Mouse (Mus musculus) ovary, postnatal 36 days (tissue): ENCODE results near the gene Agbl5.

ENCODE experiments used
- DNase-seq: peaks from one replicate; pipeline ENCODE4 v3.0.0; 2022; ENCODE audit warnings: low spot score, mixed read lengths

Gene Agbl5

GRCm38 (mm10) chr5:30887858-30888336, 597 bp upstream of the Agbl5 start:
- DNase-seq: peak; percentile 86

DNA sequence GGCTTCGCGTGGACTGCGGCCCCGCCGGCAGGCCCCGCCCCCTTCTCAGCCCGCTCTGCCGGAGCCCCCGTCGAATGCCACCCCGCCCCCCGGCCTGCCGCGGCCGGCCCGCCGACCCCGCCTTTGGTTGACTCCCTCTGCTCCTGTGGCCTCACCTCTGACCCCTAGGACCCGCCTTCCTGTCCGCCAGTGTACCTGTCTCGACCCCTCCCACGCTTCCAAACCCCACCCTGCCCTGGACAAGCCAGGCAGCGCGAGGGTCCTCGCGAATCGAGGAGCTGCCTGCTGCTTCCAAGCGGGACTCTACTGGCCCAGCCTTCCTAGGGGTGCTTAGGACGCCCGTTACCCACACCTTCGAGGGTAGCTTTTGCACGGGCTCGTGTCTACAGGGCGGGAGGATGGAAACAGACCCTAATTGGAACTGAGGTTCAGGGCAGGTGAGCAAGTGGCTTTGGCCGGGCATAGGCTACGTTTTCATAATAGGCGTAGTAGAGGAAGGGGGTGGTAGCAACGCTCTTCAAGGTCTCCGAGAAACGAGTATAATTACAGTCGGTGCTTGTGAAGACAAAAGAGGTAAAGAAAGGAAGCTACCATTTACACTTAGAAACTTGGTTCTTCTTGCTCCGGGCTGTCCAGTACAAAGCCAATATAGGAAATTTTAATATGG, 727 bp downstream of the Agbl5 start:
- DNase-seq: no peak

- no peak for DNase-seq
Observed at GRCm38 (mm10) chr5:30890375-30890774, 1.9 kb downstream of the Agbl5 start.

DNA sequence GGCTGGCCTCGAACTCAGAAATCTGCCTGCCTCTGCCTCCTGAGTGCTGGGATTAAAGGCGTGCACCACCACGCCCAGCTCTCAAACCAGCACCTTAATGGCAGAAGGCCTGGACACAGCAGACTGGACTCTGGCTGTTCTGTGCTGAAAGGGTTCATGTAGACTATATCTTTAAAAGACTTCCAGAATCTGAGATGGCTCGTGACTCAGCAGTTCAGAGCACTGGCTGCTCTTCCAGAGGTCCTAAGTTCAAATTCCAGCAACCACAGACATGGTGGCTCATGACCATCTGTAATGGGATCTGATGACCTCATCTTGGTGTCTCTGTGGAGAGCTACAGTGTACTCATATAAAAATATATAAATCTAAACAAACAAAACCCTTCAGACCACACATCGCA, 13.4 kb downstream of the Agbl5 start:
- DNase-seq: no peak

DNA sequence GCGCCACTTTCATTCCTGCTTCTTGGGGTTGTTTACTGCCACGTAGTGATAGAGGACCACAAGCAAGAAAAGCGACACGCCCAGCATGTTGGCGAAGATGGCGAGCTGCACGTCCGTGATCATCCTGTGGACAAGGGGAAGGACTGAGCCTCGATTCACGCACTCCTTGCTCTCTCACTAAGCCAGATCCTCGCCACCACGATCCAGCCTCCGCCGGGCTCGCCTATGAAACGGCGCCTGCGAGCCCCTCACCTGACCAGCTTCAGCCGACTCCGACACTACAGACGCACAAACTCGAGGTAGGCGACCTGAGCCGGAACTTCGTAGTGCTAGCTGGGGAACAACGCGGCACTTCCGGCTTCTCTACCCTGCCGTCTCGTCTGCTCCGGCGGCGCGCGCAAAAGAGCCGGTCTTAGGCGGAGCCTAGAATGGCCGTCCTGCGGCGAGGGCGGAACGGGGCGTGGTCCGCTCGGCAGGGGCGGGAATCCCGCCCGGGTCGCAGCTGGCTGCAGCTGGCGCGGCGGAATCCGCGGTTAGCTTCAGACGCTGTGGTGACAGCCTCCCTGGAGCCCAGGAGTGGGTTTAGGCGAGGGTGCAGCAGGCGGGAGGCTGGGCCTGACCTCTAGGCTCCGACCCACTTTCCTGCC, 19.0 kb downstream of the Agbl5 start, which contains the start of gene Ost4:
TSS of gene Ost4 (minus strand) at position 376 of the 647 bp plus-strand sequence.
- DNase-seq: peak; percentile 98

- no peak for DNase-seq
Observed at GRCm38 (mm10) chr5:30908426-30909299, 20.2 kb downstream of the Agbl5 start.

DNA sequence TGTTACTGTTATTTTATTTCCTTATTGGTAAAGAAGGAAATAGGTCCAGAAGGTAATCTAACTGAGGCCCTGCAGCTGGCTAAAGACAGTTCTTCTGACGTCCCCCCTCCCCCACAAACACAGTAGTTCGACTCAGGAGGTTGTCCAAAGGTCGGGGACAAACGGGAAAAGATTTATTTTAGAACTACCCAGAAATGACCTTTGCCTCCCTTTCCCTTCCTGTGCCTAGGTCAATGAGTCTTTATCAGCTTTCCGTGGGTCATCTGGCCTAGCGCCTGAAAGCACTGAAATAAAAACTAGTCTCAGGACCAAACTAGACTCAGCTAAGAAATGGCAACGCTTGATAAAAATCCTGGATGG, 20.8 kb downstream of the Agbl5 start:
- DNase-seq: no peak

GRCm38 (mm10) chr5:30909863-30910262, 21.4 kb downstream of the Agbl5 start:
- DNase-seq: no peak

DNA sequence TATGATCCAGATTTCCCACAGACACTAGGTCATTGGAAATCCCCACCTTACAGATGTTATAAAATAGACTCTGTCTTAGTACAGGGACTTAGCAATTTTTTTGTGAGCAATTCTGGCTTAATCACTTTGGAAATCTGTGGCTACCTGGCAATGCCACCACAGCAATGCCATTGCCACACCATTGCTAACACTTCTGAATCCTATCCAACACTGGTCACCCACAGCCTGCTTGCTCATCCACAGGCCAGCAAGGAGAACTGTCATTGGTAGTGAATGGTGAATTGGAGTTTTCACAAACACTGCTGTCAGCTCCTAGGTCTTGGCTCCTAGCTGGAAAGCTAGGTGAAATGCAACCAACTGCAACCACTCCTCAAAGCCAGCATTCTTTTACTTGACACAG, 22.0 kb downstream of the Agbl5 start:
- no peak for DNase-seq

- no peak for DNase-seq
Observed at GRCm38 (mm10) chr5:30912156-30912555, 23.7 kb downstream of the Agbl5 start.

- peak; percentile 52 for DNase-seq
Observed at GRCm38 (mm10) chr5:30913060-30913841, 24.8 kb downstream of the Agbl5 start, which contains the start of gene Emilin1. TSS of gene Emilin1 (plus strand) at chr5:30913402.

DNA sequence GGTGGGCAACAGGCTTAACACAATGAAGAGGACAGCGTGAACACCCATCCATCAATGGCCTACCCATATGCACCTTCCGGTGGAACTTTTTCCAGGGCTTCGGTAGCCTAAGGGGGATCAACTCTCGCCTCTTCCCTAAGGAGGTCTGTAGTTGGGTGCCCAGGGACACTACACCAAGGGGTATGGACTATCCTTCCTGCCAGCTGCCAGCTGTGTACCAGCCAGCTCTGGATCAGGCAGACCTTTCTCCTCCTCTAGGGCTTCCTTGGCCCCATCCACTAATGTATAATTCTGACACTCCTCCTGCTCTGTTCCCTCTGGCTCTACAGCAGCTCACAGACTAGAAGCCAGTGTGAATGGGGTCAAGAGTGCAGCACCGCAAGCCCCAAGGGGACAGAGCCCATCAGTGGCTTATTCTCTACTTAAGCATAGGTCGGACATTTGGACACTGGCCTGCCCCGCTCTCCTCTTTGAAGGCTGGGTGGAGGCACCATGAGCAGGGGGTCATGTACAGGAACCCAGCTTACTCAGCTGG, 25.7 kb downstream of the Agbl5 start:
- no peak for DNase-seq

- no peak for DNase-seq
Observed at GRCm38 (mm10) chr5:30914849-30915248, 26.4 kb downstream of the Agbl5 start.

GRCm38 (mm10) chr5:30915456-30915855, 27.0 kb downstream of the Agbl5 start:
- DNase-seq: no peak

- peak; percentile 81 for DNase-seq
Observed at GRCm38 (mm10) chr5:30915974-30916433, 27.5 kb downstream of the Agbl5 start.

DNA sequence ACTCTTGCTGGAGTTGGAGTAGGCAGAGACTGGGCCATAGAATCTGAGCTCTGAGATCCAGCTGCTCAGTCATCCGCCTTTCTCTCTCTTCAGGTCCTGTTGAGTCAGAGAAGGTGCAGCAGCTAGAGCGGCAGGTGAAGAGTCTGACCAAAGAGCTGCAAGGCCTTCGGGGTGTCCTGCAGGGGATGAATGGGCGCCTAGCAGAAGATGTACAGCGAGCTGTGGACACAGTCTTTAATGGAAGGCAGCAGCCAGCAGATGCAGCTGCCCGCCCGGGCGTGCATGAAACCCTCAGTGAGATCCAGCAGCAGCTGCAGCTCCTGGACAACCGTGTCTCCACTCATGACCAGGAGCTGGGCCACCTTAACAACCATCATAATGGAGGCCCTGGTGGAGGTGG, 28.3 kb downstream of the Agbl5 start:
- no peak for DNase-seq

- DNase-seq: no peak
Observed at GRCm38 (mm10) chr5:30917348-30917747, 28.9 kb downstream of the Agbl5 start.

- DNase-seq: no peak
Observed at GRCm38 (mm10) chr5:30917891-30918670, 29.6 kb downstream of the Agbl5 start.

GRCm38 (mm10) chr5:30918691-30919090, 30.2 kb downstream of the Agbl5 start:
- no peak for DNase-seq

- DNase-seq: no peak
Observed at GRCm38 (mm10) chr5:30919831-30920614, 31.5 kb downstream of the Agbl5 start.
